Mouse (Mus musculus) gastrocnemius, postnatal 10 days (tissue): ENCODE data around the gene Dlgap1. TPM values are rescaled to one million over a fixed set of nuclear protein-coding genes. Genes with fewer than 3 reads are reported as not detected.

ENCODE experiments used
- DNase-seq: peaks from one replicate; pipeline ENCODE4 v3.0.0; 2021; ENCODE audit warnings: mixed read lengths
- total RNA-seq, 2 experiments: library from RNA; stranded (reverse); gene quantifications; 2 replicates each; pipeline ENCODE4 v1.2.3; 2021

Gene Dlgap1
- total RNA-seq, 2 experiments from 2014 or later: 0.78 to 1.4 TPM

DNA sequence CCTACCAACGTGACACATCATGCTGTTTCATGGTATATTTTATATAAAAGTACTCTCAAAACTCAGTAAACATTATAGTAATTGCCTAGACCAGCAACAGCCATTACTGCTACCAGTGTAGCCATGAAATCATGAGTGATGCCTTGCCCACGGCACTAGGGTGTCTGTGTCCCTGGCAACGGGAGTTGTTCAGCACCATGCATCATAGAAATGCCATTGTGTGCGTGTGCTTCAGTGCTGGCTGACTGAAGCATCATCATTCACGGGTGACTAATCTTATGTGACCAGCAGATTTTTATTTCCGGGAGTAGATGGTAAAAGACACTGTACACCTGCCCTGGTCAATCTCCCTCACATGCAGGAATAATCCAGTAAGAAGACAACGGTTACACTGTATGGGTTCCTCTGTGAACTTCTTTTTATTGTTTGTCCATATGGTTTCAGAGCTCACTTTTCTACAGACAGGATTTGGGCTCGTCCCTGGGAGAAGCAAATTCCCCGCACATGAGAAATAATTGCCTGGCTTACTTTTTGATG is 203.7 kb downstream of the Dlgap1 start:
- DNase-seq: no peak

DNA sequence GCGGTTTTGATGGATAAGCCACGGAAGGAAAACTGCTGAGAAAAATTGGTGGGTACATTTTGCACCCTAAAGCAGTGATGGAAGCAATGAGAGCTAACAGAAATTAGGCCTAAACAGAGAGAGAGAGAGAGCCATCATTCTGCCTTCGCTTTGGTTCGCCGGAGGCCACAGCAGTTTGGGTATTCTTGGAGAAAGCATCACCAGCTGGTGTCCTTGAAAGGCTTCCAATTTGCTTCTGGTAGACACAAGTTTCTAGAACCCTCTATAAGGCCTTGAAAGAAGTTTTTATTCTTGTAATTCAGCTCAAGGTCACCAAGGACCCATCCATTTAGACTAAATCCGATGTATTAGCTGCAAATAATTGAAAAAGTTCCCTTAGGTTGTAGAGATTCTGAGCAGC is 205.0 kb downstream of the Dlgap1 start:
- no peak for DNase-seq

DNA sequence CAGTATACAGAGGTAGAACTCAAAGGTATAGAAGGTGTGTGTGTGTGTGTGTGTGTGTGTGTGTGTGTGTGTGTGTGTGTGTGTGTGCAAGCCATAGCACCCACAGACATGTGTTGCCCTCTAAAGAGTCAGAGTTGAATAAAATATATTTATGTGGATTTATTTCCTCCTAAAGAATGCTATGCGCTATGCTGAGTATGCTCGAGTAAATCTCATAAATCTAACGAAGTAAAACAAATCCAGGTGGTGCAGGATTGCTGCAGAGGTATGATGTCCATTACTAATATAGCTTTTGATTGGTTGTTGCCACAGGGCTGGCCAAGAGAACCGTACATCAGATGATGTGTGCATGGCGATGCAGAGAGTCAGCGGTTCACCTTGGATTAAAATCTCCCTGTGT is 222.4 kb downstream of the Dlgap1 start:
- no peak for DNase-seq

DNA sequence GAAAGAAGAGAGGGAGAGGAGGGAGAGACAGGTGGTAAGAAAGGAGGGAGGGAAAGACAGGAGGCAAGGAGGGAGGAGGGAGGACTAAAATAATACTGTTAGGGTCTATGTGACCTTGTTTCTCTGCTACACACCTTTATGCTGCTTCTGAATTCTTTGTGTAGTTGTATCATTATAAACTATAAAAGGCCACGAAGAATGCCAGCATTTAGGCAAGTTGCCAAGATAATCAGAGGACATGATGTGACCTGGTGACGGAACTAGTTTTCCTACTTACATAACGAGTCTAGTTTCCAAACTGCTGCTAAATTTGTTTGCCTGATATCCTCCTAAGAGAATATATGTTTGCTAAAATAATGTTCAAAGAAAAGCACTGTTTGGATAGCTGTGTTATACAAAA is 254.0 kb downstream of the Dlgap1 start:
- DNase-seq: no peak

DNA sequence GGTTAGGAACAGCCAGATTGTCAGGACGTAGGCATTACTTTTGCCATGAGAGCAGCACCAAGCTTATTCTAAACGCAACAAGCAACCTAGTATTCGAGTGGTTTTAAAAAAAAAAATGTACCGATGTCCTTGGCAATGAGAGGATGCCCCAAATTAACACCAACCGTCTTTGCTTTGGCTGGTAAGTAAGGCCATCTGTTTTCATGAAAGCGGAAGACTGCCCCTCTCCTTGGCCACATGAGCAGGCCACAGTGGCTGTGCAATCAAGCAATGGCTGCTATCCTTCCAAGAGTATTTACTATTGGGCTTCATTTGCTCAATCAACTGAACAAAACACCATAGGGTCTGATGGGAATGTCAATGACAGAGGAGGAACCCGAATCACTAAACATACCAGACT is 278.5 kb downstream of the Dlgap1 start:
- no peak for DNase-seq

DNA sequence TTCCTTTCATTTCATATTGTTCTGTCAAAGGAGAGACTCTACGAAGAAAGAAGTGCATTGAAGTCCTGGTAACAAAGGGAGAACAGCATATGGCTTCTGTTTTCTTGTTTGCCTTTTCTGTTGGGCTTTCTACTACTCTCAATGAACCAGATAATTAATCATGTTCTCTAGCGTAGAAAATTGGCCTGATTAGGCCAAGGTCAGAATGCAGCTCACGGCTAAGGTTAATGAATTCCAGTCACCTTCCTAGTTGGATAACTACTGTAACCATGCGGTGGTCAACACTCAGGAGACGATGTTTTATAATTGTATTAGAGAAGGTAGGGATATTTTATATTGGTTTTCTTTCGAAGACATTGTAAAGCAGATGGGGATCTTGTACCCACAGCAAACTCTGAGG is 279.4 kb downstream of the Dlgap1 start:
- DNase-seq: no peak

DNA sequence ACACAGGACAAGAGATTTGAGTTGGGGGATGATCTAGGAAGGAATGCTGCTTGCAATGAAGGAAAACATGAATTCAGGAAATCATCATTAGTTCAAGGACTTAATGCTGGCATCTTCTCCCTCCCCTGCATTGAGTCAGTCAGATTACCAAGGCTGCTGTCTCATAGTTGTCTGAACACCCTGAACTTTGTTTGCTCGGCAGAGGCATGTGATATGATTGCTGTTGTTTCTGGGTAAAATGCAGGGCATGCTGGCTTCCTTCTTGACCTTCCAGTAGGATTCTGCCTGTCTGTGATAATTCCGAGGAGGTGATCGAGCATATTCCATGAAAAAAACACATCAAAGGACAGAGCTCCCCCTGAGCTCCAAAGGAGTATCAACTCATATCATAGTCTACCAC is 283.6 kb downstream of the Dlgap1 start:
- no peak for DNase-seq

DNA sequence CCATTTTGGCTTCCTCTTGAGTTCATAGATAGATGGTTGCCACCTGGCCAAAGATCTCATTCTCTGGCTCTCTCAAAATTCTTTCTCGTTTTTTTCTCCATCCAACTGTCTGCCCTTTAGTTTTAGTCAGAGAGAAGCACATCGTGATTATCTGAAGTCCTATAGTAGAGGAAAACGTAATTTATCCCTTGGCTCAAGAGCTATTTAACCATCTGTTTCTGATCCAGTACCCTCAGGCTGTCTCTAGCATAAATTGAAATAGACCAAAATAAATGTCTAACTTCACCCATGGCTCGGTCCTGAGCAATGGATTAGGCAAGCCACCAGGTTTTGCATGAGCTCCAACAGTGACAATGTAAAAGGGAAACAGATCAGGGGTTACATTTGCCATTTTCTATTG is 287.5 kb downstream of the Dlgap1 start:
- DNase-seq: no peak

DNA sequence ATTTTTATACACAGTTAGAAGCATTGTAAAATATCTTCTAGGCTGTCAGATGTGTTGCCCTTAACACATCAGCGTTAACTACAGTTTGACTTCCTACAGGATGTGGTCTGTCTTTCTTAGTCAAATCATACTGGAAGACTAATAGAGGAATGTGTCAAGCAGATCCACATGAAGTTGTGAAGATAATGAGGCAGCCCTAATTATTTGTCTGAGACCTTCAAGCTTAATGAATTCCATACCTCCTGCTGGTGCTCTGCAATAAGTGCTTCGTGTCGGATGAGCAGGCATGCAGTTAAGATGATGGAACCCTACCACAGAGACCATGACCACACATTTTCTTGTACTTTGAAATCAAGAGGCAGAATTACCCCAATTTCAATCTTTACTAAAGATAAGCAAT is 294.3 kb downstream of the Dlgap1 start:
- DNase-seq: no peak

DNA sequence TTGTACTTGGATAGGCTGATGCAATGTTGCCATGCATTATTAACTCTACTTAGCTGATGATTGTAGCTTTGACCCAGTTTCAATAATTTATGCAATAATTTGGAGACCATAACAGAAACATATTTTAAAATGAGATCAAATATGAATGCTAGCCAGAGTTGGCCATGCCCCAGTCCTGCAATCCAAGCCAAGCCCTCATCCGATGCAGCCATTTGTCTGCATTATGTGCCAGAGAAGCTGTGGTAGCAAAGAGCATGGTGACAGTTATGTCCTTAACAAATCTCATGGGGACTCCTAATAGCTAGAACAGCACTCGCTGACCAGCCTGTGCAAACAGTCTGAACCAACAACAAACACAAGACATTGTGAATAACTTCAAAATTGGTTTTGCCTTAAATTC is 303.3 kb downstream of the Dlgap1 start:
- no peak for DNase-seq

DNA sequence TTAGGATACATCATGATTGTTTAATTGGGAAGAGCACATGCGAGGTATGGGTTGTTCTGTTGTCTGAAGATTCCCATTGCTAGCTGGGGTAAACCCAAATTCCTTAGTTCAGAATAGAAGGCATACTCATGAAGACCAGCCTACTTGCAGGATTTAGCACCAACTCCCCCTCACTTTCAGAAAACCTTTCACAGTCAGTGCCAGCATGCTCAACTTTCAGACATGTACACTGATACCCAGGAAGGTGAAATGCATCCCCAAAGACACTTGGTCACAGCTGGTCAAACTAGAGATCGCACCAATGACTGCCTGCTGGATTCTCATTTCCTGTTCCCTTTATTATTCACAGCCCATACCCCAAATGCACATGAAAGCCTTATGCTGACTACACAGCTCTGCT is 318.8 kb downstream of the Dlgap1 start:
- no peak for DNase-seq

DNA sequence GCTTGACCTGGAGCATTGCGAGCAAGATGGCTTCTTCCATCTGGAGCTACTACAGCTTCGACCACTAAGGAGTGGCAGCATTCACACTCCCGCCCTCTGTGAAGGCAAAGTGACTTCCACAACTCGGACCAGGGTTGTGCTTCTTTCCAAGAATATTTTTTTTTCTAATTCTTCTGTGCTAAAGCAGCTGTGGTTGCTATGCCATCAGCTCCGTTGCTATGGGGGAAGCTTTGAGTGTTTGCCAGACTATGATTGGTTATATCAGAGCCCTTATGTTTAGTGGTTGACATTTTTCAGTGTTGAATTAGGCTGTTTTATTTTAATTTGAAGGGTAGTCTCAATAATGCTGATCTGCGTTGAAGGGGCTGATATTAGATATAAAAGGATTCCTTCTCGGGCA is 325.2 kb downstream of the Dlgap1 start:
- no peak for DNase-seq

DNA sequence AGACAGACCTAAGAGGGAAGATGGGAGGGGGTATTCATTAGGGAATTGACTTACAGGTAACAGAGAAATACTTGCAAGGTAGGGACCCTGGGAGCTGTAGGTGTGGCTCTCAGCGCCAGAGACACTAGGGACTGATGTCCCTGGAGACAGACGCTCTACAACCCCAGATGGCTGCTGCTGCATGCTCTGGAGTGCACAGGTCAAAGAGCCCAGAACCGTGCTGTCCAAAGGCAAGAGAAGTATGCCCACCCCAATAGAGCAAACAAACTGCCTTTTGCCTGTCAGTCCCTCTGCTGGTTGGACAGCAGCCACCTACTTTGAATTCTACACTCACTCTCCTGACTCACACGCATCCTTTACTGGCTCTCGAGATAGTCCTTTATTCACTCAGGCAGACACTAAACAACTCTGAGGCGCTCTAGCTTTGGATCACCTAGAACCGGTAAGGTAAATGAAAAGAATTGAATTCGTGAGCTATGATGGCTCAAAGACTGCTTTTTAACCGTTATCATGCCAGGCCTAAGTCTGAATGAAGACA is 333.1 kb downstream of the Dlgap1 start:
- no peak for DNase-seq

DNA sequence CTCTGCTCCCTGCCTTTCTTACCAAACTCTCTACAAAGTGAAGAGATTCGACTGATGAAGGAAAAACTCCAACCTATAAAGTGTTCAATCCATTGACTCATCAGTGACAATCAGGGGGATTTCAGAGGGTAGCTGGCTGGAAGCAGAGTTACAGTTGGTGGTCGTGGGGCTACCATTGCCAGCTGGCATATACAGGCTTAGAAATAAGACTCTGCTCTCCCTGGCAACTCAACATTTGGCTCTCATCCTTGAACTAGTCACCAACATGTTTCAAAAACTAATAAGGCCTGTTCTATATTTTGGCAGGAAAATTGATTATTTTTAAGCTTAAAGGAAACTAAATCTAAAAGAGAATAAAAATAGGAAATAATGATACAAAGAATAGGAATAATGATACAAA is 333.8 kb downstream of the Dlgap1 start:
- DNase-seq: no peak

DNA sequence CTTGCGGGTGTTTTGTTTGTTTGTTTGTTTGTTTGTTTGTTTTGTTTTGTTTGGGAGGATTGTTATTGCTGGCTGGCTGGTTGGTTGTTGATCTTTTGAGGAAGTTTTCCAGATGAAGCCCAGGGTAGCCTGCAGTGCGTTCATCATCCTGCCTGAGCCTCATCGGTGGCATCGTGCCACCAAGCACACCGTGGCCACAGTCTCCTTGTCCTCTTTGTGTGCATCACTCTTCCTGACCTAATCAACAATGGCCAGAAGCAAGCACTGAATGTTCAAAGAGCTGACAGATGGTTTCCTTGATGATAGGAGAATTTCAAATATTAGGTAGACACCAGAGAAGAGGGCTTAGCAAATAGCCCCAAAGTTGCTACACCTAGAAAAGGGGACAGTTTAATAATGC is 336.1 kb downstream of the Dlgap1 start:
- DNase-seq: no peak

DNA sequence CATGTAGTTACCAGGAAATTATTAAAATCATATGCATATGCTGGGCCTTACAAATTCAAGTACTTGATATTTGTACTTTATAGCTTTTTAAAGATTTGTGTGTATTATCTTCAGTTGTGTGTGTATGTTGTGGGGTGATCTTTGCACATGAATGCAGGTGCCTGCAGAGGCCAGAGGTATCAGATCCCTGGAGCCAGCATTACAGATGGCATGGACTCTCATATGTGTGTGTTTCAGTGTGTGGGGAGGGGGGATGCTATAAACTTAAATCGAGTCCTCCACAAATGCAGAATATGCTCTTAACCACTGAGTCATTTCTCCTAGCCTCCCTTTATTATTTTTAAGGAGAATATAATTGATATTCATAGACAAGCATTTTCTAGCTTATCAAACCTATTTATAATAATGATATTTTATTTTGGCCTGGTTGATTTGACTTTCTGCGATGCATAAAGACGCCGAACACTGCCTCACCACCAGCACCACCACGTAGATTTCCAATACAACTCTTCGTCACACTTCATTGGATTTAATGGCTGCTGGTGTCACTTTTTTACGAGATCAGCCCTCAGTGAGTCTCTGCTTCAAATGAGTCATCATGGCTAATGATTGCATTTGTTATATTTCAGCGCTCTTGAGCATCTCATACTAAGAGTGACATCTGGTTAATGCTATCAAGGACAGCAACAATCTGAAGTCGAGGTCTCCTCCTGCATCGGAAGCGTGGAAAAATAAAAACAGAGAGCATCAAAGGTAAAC is 338.7 kb downstream of the Dlgap1 start:
- no peak for DNase-seq

DNA sequence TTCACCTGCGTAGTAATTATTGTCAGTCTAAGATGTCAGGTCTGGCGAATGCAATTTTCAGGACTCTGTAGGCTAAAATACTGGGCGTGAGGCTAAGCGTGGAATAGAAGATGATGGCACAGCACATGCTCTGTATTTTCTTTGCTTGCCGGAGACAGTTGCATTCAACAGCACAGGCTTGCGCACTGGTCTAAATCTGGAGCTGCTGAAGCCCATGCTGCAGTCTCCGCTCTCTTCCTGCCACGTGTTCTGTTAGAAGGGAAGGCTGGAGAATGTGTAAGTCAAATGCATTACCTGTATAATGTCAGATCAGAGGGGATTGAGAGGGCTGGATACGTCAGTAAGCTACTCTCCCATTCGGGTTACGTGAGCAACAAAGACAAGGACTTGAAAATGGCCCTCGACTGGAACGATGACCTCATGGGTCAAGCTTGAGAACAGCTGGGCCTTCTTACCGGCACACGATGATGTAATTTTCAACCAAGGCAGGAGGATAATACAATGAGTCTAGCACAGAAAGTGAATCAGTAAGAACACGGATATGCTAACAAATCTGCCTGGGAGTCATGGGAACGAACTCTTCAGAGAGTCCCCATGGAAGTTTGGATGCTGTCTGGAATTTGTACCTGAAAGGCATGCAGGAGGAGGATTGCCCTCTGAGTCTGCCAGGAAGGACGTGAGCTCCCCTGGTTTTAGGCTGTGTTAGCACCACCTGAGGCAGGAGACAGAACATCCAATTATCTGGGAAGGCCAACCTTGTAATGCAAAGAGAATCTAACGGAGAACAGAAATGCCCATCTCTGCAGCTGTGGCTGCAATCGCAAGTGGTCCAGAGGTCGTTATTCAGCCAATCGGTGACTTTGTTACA is 339.7 kb downstream of the Dlgap1 start:
- no peak for DNase-seq

DNA sequence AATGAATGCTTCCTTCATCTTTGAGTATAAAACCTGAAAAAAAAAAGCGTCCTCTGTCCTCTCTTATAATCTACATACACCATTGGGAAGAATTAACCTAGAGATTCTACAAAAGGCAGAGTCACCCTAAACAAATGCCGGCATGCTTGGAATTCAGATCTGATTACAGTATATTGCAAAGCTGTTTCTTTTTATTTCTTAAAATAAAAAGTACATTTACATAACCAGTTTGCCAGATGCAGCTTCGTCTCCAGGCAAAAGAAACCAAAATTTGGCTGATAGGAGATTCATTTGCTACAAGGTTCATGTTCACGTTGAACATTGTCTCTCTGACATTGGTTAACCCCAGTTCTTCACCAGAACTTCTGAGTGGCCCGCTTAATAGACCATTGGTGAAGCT is 347.5 kb downstream of the Dlgap1 start:
- DNase-seq: no peak

DNA sequence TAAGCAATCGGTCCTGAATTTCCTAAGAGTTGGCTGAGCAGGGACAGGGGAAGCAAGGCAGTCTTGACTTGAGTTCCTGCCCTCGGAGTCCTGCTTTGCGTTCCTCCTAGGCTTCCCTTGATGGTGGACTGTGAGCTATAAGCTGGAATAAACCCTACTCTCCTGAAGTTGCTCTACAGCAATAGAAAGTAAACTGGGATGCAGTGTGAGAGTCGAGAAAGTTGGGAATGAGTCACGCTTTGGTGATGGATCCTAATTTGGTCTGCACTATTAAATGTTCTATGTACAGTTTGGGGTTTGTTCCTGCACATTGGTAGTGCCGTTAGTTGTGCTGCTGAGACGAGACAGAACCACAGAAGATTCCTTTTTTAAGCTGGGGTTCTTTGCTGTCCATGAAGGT is 348.9 kb downstream of the Dlgap1 start:
- no peak for DNase-seq

DNA sequence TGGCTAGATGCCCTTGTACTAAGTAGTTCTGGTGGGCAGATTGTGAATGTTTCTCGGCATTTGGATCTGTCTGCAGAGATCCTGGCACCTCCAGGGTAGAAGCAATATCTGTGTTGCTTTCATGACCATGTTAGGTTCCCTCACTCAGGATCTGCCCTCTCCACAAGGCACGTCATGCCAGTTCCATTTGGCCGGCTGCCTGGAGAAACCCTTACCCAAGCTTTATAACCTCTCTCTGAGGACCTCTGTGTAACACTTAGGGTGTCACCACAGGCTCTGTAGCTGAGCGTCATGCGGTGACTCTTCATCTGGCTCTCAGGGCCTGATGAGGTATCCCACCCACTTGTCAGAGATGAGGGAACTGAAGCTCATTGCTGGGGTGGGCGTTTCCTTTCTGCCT is 353.1 kb downstream of the Dlgap1 start:
- no peak for DNase-seq

DNA sequence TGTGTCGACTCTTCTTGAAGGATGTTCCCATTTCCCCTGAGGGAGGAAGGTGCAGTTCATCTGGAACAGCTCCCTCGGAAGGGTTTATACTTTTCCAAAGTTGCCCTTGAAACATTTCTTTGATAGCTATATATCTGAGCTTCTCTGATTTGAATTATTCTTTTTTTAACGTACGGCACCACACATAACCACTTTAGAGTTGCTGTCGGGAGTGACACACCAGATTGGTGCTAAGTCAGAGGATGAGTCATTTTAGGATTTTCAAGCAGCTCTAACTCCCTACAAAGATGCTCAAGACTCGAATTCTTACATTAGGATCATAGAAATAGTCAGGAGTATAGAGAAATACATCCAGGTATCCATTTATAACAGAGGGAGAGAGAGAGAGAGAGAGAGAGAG is 364.6 kb downstream of the Dlgap1 start:
- no peak for DNase-seq

DNA sequence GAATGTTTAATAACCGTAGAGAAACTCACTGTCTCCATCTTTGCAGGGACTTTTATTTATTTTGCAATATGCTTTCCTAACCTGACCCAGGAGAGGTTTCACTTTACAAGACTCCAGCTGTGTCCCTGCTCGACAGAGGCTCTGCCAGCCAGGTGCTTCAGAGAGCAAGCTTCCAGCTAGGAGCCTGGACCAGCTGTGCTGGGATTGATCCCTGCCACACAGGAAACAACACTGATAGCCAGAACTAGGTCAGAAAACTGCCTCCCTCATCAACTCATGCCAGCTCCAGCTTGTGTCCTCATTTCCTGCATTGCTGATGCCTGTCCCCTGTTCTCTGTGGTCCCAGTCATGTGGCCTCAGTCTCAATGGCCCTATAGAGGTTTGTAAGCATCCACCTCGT is 365.3 kb downstream of the Dlgap1 start:
- no peak for DNase-seq

DNA sequence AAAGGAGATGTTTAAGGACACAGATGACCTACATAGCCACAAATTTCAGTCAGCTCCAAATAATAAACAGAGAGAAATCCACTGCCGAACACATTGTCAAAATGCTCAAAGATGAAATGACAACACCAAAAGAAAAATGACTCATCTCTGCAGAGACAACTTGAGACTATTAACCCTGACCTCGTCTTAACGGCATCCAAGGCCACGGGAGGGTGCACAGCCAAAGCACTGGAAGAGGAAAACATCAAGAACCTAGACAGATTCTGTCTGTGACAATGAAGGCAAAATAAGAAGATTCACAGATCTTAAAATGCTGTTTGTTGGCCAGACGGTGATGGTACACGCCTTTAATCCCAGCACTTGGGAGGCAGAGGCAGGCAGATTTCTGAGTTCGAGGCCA is 370.9 kb downstream of the Dlgap1 start:
- DNase-seq: no peak
